Mouse (Mus musculus): ENCODE measurements around the gene Prdm1. TPM values are rescaled to one million over a fixed set of nuclear protein-coding genes. Genes with fewer than 3 reads are reported as not detected.

Gene Prdm1
- polyA plus RNA-seq, 1 experiment, result 15.3 TPM

DNA sequence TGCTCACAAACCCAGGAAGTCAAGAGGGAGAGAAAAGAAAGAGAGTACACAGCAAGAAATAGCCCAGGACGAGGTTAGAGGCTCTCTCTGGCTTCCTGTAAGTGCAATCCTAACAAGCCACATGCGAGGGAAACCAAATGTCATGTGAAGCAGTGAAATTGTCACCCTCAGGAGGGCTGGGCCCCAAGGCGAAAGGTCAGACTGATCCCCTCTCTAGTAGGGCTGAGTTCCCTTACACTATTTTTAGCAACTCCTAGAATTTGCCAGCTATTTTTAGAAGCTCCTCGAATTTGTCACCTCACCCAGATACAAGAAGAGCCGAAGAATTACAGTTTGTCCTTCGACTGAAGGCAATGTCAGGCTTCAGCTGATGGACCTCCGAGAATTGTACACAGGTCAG is 124.9 kb downstream of the Prdm1 start:
- no peak for TF ChIP-seq EP300 (IDR thresholded peaks at IDR 0.05; ENCODE audit: insufficient read depth, low read depth, low read length)
- TF ChIP-seq POLR2A (IDR thresholded peaks at IDR 0.05; ENCODE audit: insufficient read depth, low read length), result no peak
- no peak for TF ChIP-seq CTCF (IDR thresholded peaks at IDR 0.05; ENCODE audit: low read depth, low read length)
- Histone ChIP-seq H3K27ac (ENCODE audit: insufficient read depth, low read length) (no peak overlapping the region), H3K9ac (ENCODE audit: low read depth, poor library complexity, severe bottlenecking) (no peak overlapping the region), H3K36me3 (ENCODE audit: control insufficient read depth, insufficient read depth, low read length, poor library complexity, severe bottlenecking) (no peaks in the 10 kb centered on the region), H3K4me3 (ENCODE audit: low read depth, low read length) (no peak overlapping the region), H3K27me3 (ENCODE audit: control insufficient read depth, insufficient read depth, low read length, poor library complexity, severe bottlenecking) (no peaks in the 10 kb centered on the region), H3K9me3 (replicated peaks; ENCODE audit: control insufficient read depth, insufficient read depth, low read length, poor library complexity, severe bottlenecking) (no peaks in the 10 kb centered on the region), H3K4me1 (ENCODE audit: control insufficient read depth, insufficient read depth, low read length) (peaks cover 6% of the 10 kb centered on the region)

DNA sequence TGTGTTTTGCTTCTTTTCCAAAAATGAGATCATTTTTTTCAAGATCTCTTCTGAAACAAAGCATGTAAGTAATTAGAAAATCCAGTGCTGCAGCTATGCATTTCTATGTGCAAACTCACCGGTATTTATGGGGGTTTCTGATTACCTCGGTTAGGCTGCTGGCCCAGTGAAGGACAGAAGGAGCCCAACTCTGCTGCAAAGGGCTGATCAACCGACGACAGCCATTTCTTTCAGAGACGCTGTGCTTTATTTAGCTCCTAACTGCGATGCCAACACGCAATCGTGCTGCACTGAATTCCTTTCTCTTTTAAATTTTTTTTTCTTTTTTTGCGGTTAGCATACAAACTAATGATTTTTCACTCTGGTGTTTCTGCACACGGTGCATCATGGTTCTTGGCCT is 126.7 kb downstream of the Prdm1 start:
- no peaks in the 10 kb centered on the region for H3K9me3 ChIP-seq (replicated peaks; ENCODE audit: control insufficient read depth, insufficient read depth, low read length, poor library complexity, severe bottlenecking)
- no peak for TF ChIP-seq CTCF (IDR thresholded peaks at IDR 0.05; ENCODE audit: low read depth, low read length)
- TF ChIP-seq POLR2A (IDR thresholded peaks at IDR 0.05; ENCODE audit: insufficient read depth, low read length), result no peak
- TF ChIP-seq EP300 (IDR thresholded peaks at IDR 0.05; ENCODE audit: insufficient read depth, low read depth, low read length), result no peak
- H3K4me1 ChIP-seq (ENCODE audit: control insufficient read depth, insufficient read depth, low read length), result peaks cover 6% of the 10 kb centered on the region
- no peaks in the 10 kb centered on the region for H3K36me3 ChIP-seq (ENCODE audit: control insufficient read depth, insufficient read depth, low read length, poor library complexity, severe bottlenecking)
- no peak overlapping the region for H3K4me3 ChIP-seq (ENCODE audit: low read depth, low read length)
- no peak overlapping the region for H3K27ac ChIP-seq (ENCODE audit: insufficient read depth, low read length)
- no peak overlapping the region for H3K9ac ChIP-seq (ENCODE audit: low read depth, poor library complexity, severe bottlenecking)
- no peaks in the 10 kb centered on the region for H3K27me3 ChIP-seq (ENCODE audit: control insufficient read depth, insufficient read depth, low read length, poor library complexity, severe bottlenecking)

DNA sequence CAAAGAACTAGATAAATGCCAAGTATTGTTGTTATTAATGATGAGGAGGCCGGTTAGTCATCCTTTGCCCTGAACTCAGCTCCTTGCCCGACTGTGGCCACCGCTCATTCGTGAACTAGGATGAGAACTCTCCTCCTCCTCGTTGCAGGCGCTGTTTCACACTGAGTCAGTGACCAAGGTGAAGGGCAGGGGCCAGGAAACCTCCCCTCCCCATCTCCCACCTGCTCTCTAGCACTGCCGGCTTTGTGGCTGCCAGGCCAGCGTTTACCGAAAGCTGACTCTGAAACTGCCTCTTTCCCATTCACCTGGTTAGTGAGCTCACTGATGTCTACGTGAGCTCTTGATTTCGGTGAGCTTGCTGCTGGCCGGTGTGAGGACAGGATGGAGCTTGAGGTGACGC is 127.7 kb downstream of the Prdm1 start:
- TF ChIP-seq EP300 (IDR thresholded peaks at IDR 0.05; ENCODE audit: insufficient read depth, low read depth, low read length) (0 out of 2 replicates have a peak, but pooled peaks have one; percentile 34), POLR2A (IDR thresholded peaks at IDR 0.05; ENCODE audit: insufficient read depth, low read length) (no peak)
- H3K36me3 ChIP-seq (ENCODE audit: control insufficient read depth, insufficient read depth, low read length, poor library complexity, severe bottlenecking), result no peaks in the 10 kb centered on the region
- H3K9me3 ChIP-seq (replicated peaks; ENCODE audit: control insufficient read depth, insufficient read depth, low read length, poor library complexity, severe bottlenecking), result no peaks in the 10 kb centered on the region
- H3K4me3 ChIP-seq (ENCODE audit: low read depth, low read length), result no peak overlapping the region
- H3K27ac ChIP-seq (ENCODE audit: insufficient read depth, low read length), result no peak overlapping the region
- no peak overlapping the region for H3K9ac ChIP-seq (ENCODE audit: low read depth, poor library complexity, severe bottlenecking)
- peaks cover 6% of the 10 kb centered on the region for H3K4me1 ChIP-seq (ENCODE audit: control insufficient read depth, insufficient read depth, low read length)
- H3K27me3 ChIP-seq (ENCODE audit: control insufficient read depth, insufficient read depth, low read length, poor library complexity, severe bottlenecking), result no peaks in the 10 kb centered on the region

DNA sequence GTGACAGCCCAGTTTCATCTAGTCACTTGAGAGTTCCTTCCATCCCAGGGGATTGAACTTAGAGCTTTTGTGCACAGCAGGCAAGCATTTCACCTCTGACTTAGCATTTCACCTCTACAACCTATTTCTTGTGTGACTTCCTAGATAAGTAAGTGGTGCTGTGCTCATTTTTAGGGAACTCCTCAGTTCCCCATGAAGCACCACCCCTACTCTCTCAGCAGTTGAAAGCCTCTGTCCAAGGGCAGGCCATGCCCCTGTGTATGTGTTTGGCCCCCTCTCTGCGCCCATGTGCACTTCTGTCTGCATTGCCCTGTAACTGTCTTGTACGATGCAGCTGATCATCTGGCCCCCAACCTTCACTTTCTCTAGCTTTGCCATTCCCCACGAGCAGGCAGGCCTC is 128.2 kb downstream of the Prdm1 start:
- no peak overlapping the region for H3K27ac ChIP-seq (ENCODE audit: insufficient read depth, low read length)
- no peaks in the 10 kb centered on the region for H3K27me3 ChIP-seq (ENCODE audit: control insufficient read depth, insufficient read depth, low read length, poor library complexity, severe bottlenecking)
- no peak overlapping the region for H3K9ac ChIP-seq (ENCODE audit: low read depth, poor library complexity, severe bottlenecking)
- no peaks in the 10 kb centered on the region for H3K36me3 ChIP-seq (ENCODE audit: control insufficient read depth, insufficient read depth, low read length, poor library complexity, severe bottlenecking)
- no peaks in the 10 kb centered on the region for H3K9me3 ChIP-seq (replicated peaks; ENCODE audit: control insufficient read depth, insufficient read depth, low read length, poor library complexity, severe bottlenecking)
- H3K4me1 ChIP-seq (ENCODE audit: control insufficient read depth, insufficient read depth, low read length), result peaks cover 6% of the 10 kb centered on the region
- no peak for TF ChIP-seq EP300 (IDR thresholded peaks at IDR 0.05; ENCODE audit: insufficient read depth, low read depth, low read length)
- TF ChIP-seq POLR2A (IDR thresholded peaks at IDR 0.05; ENCODE audit: insufficient read depth, low read length), result no peak
- no peak for TF ChIP-seq CTCF (IDR thresholded peaks at IDR 0.05; ENCODE audit: low read depth, low read length)
- H3K4me3 ChIP-seq (ENCODE audit: low read depth, low read length), result no peak overlapping the region

DNA sequence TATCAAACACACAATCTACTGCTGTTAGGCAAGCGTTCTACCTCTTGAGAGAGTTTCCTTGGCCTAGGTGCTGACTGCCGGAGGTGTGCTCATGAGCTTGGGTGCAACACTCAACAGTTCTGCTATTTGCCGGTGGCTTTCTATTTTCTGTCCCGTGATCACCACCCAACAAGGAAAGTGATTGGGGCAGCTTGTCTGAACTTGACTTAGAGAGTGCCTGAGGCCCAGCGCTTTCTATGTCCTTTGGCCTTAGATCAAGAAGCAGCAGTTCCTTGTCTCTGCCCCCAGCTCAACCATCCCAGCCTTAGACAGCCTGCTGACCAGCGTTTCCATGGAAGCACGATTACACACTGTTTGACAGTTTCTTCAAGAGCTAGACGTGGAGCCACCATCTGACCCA is 135.4 kb downstream of the Prdm1 start:
- Histone ChIP-seq H3K4me3 (ENCODE audit: low read depth, low read length) (no peak overlapping the region), H3K27me3 (ENCODE audit: control insufficient read depth, insufficient read depth, low read length, poor library complexity, severe bottlenecking) (no peaks in the 10 kb centered on the region), H3K9me3 (replicated peaks; ENCODE audit: control insufficient read depth, insufficient read depth, low read length, poor library complexity, severe bottlenecking) (no peaks in the 10 kb centered on the region), H3K9ac (ENCODE audit: low read depth, poor library complexity, severe bottlenecking) (0 out of 2 replicates have a peak overlapping the region, but pooled peaks have one; percentile 8), H3K36me3 (ENCODE audit: control insufficient read depth, insufficient read depth, low read length, poor library complexity, severe bottlenecking) (no peaks in the 10 kb centered on the region), H3K4me1 (ENCODE audit: control insufficient read depth, insufficient read depth, low read length) (peaks cover 16% of the 10 kb centered on the region), H3K27ac (ENCODE audit: insufficient read depth, low read length) (peak overlapping the region; percentile 93)
- peak; percentile 40; the same call in 1 of the 2 replicates for TF ChIP-seq EP300 (IDR thresholded peaks at IDR 0.05; ENCODE audit: insufficient read depth, low read depth, low read length)
- no peak for TF ChIP-seq POLR2A (IDR thresholded peaks at IDR 0.05; ENCODE audit: insufficient read depth, low read length)

DNA sequence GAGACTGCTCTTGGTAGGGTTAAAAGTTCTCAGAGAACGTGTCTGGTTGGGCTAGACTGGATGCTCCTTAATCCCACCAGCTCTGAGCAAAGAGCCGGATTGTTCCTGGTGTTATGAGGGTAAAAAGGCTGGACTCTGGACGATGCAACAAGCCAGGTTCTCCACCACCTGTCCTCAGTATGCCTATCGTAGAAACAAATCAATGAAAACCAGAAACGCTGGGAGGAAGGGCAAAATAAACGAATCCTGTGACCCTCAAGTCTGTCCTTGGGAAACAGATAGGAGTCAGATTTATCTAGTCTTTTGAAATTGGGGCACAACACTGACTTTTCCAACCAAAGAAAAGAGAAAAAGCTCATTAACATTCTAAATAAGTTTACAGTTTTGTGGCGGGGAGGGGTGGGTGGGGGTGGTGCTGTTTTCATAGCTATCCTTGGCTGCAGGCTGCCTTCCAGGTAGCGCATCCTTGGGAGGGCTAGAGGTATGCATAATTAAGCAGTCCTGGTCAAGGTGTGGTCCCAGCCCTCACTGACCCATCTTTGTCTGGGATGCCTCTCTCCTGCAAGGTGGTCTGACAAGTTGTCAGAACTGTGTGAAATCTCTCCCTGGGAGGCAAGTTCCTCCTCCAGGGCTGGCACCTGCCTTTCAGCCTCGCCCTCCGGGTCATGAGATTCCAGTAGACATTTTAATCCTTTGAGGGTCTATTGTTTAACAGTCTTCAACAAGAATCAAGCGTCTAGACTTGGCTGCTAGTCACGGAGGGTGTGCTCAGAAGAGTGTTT is 136.6 kb downstream of the Prdm1 start:
- Histone ChIP-seq H3K9ac (ENCODE audit: low read depth, poor library complexity, severe bottlenecking) (0 out of 2 replicates have a peak overlapping the region, but pooled peaks have one; percentile 18), H3K27ac (ENCODE audit: insufficient read depth, low read length) (peak overlapping the region; percentile 100), H3K27me3 (ENCODE audit: control insufficient read depth, insufficient read depth, low read length, poor library complexity, severe bottlenecking) (no peaks in the 10 kb centered on the region), H3K36me3 (ENCODE audit: control insufficient read depth, insufficient read depth, low read length, poor library complexity, severe bottlenecking) (no peaks in the 10 kb centered on the region), H3K4me1 (ENCODE audit: control insufficient read depth, insufficient read depth, low read length) (peaks cover 18% of the 10 kb centered on the region), H3K9me3 (replicated peaks; ENCODE audit: control insufficient read depth, insufficient read depth, low read length, poor library complexity, severe bottlenecking) (no peaks in the 10 kb centered on the region), H3K4me3 (ENCODE audit: low read depth, low read length) (0 out of 2 replicates have a peak overlapping the region, but pooled peaks have one; percentile 4)
- TF ChIP-seq CTCF (IDR thresholded peaks at IDR 0.05; ENCODE audit: low read depth, low read length) (no peak), EP300 (IDR thresholded peaks at IDR 0.05; ENCODE audit: insufficient read depth, low read depth, low read length) (peak; percentile 100), POLR2A (IDR thresholded peaks at IDR 0.05; ENCODE audit: insufficient read depth, low read length) (no peak)
